Mouse (Mus musculus): ENCODE results near the gene Tut1.

DNA sequence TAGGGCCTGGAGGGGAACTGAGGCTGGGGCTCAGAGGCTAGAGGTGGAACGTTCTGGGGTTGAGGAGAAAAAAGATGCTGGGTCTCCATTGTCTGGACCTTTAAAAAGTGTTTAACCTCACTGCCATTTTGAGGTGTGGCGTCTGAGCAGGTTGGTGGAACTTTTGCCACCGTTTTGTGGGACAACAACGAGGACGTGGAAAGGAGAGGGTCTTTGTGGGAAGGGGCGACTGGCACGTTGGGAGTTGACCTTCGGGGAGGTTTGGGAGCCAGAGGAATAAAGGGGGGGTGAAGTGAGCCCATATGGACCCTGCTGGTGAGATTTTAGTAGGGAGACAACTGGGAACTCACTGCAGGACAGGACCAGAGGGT is 13.7 kb downstream of the Tut1 start:
- TF ChIP-seq CTCF (IDR thresholded peaks at IDR 0.05; ENCODE audit: low read depth) (no peak), EP300 (IDR thresholded peaks at IDR 0.05; ENCODE audit: low read depth) (no peak)

Data from heart, postnatal 0 days (tissue).